ENCODE assay signal across 8 mouse cellular contexts in the genomic region with DNA sequence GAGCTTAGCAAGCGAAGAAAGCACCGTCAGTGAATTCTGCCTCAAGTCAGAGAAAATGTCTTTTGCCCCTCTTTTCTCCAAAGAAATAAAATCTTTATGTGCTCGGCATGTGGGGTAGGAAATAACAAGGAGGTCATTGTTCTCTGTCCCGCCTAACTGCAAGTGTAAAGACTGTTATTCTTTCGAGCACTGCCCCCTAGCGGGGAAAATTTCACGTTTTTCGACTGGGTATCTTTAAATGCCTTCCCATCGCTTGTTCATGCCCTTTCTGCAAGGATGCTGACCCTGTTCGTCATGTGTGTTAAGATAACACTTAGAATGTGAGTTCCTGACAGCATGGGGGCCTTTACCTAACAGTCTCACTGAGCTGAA. TPM values are rescaled to one million over a fixed set of nuclear protein-coding genes. Genes with fewer than 3 reads are reported as not detected.
A peak's percentile ranks its signal among the peaks of the same experiment; 100 is the strongest.
DNase-seq lines count a peak whose midpoint lies in the region; ATAC-seq and TF ChIP-seq lines count a peak whose summit lies in the region.

No protein-coding gene starts in this region.

- peak; percentile 91 for ATAC-seq in forebrain, postnatal 0 days
- peak; percentile 85 for ATAC-seq in lung, embryonic 14.5 days (ENCODE audit: insufficient read depth)

- no peaks in the 10 kb centered on the region for H3K27me3 ChIP-seq in forebrain, postnatal 0 days (ENCODE audit: insufficient read depth, low read length)
- no peaks in the 10 kb centered on the region for H3K27me3 ChIP-seq in lung, embryonic 14.5 days (ENCODE audit: insufficient read depth, low read length)

- no peak overlapping the region for H3K27ac ChIP-seq in ES-E14 (ENCODE audit: insufficient read depth, low read depth, low read length, poor library complexity, severe bottlenecking)
- H3K27ac ChIP-seq in forebrain, postnatal 0 days (ENCODE audit: low read depth, low read length), result no peak overlapping the region
- H3K27ac ChIP-seq in lung, embryonic 14.5 days (ENCODE audit: low read depth), result peak overlapping the region; percentile 22; the same call in 1 of the 2 replicates

- no peaks in the 10 kb centered on the region for H3K36me3 ChIP-seq in ES-E14 (ENCODE audit: control insufficient read depth, insufficient read depth, low read length, poor library complexity, severe bottlenecking)
- H3K36me3 ChIP-seq in forebrain, postnatal 0 days (ENCODE audit: insufficient read depth), result no peaks in the 10 kb centered on the region
- H3K36me3 ChIP-seq in lung, embryonic 14.5 days (ENCODE audit: insufficient read depth), result no peaks in the 10 kb centered on the region

- H3K4me3 ChIP-seq in ES-E14 (ENCODE audit: insufficient read depth in 1 of 2, low read depth in 1 of 2, low read length in 2 of 2, poor library complexity in 1 of 2, severe bottlenecking in 1 of 2), result no peak overlapping the region
- H3K4me3 ChIP-seq in forebrain, postnatal 0 days (ENCODE audit: low read depth, low read length), result peak overlapping the region; percentile 24
- no peak overlapping the region for H3K4me3 ChIP-seq in lung, embryonic 14.5 days (ENCODE audit: low read depth, low read length)

- DNase-seq in ES-E14 (ENCODE audit: low read depth, low spot score), result peak; percentile 81
- peak; percentile 87 to 92 for DNase-seq in cerebellum, adult 18-20 months
- DNase-seq in forebrain, postnatal 0 days, result peak; percentile 96
- peak; percentile 88 to 93 for DNase-seq in heart, postnatal 36 days
- peak; percentile 96 for DNase-seq in layer of hippocampus, adult 11-12 months (ENCODE audit: low spot score)
- peak; percentile 99 for DNase-seq in lung, embryonic 14.5 days
- peak; percentile 77 for DNase-seq in ovary, postnatal 10 days (ENCODE audit: low spot score)
- DNase-seq in thymus, postnatal 10 days (ENCODE audit: low spot score in 2 of 2), result peak; percentile 81 to 93

- WGBS in forebrain, postnatal 0 days, result under 1% methylated on average over 10 of the region's 10 CpGs
- 3% methylated on average over 10 of the region's 10 CpGs for WGBS in lung, embryonic 14.5 days

- H3K9ac ChIP-seq in ES-E14 (ENCODE audit: insufficient read depth, low read depth, low read length, poor library complexity, severe bottlenecking), result no peak overlapping the region
- peak overlapping the region; percentile 29; the same call in 1 of the 2 replicates for H3K9ac ChIP-seq in forebrain, postnatal 0 days
- no peak overlapping the region for H3K9ac ChIP-seq in lung, embryonic 14.5 days

- TF ChIP-seq CTCF in forebrain, postnatal 0 days (IDR thresholded peaks at IDR 0.05; ENCODE audit: low read depth), result peak; percentile 85
- peak; percentile 83 for TF ChIP-seq CTCF in lung, embryonic 14.5 days (IDR thresholded peaks at IDR 0.05; ENCODE audit: low read depth)

- intact Hi-C loops in heart, postnatal 36 days (cut with DNase I), result loop anchor here (1.0 to 10.0 kb wide), 3 partner anchors 31 to 701 kb away; no protein-coding TSS in a partner anchor

- H3K9me3 ChIP-seq in ES-E14 (ENCODE audit: control insufficient read depth, insufficient read depth, low read depth, low read length), result no peaks in the 10 kb centered on the region
- H3K9me3 ChIP-seq in forebrain, postnatal 0 days (ENCODE audit: low read length), result no peaks in the 10 kb centered on the region
- H3K9me3 ChIP-seq in lung, embryonic 14.5 days (ENCODE audit: low read depth, low read length), result no peaks in the 10 kb centered on the region

- peak overlapping the region; percentile 45 for H3K4me2 ChIP-seq in forebrain, postnatal 0 days (ENCODE audit: low read depth)
- no peak overlapping the region for H3K4me2 ChIP-seq in lung, embryonic 14.5 days

- in situ Hi-C loops in ES-E14 (cut with MboI; ENCODE audit: low sequenced_read_pairs in 2 of 2, unreplicated experiment in 2 of 2), result no loop called here

- no peaks in the 10 kb centered on the region for H3K4me1 ChIP-seq in ES-E14 (ENCODE audit: control insufficient read depth in 2 of 2, insufficient read depth in 2 of 2, low read length in 2 of 2, poor library complexity in 1 of 2)
- H3K4me1 ChIP-seq in forebrain, postnatal 0 days (ENCODE audit: insufficient read depth), result no peaks in the 10 kb centered on the region
- H3K4me1 ChIP-seq in lung, embryonic 14.5 days (ENCODE audit: insufficient read depth), result peaks cover 8% of the 10 kb centered on the region; the same call in 1 of the 2 replicates

TF ChIP-seq in ES-E14, 5 proteins besides CTCF, POLR2A, EP300 and RAD21:
- TF ChIP-seq MAFK (IDR thresholded peaks at IDR 0.05; ENCODE audit: insufficient read depth, low read depth, low read length) (no peak), ZC3H11A (IDR thresholded peaks at IDR 0.05; ENCODE audit: borderline replicate concordance, low read depth, low read length) (peak; percentile 48; the same call in 1 of the 2 replicates)

RNA-seq across cellular contexts. Expression of a gene that starts 47.0 kb away (rescaled TPM):
- total RNA-seq in ES-E14 (2012; rRNA removed), result 75.5 and 81.2 TPM in 2 replicates
- total RNA-seq in forebrain, postnatal 0 days (2014; rRNA removed), result 32.5 and 38.2 TPM in 2 replicates
- polyA plus RNA-seq in forebrain, postnatal 0 days (2015; fragmentation: Nextera tagmentation; extraction: Ambion mirVana), result 30.5 and 30.8 TPM in 2 replicates
- total RNA-seq in heart, postnatal 36 days (2021), result 10 to 100 TPM; 25.6 to 26.2 TPM
- 53.9 and 55.6 TPM in 2 replicates for polyA plus RNA-seq in lung, embryonic 14.5 days (2014; fragmentation: Nextera tagmentation; extraction: Ambion mirVana)
